Mouse (Mus musculus) CH12.LX (cell line): ENCODE data around the gene Runx2. TPM values are rescaled to one million over a fixed set of nuclear protein-coding genes. Genes with fewer than 3 reads are reported as not detected.

Experiments
- DNase-seq: peaks from one replicate; pipeline ENCODE4 v3.0.0-alpha.2; 2013; ENCODE audit errors: extremely low read depth
- H3K27ac ChIP-seq: 2 replicates; pipeline ENCODE4 v1.5.1; 2012; ENCODE audit warnings: low read depth, mild to moderate bottlenecking, control low read depth, moderate library complexity; ENCODE audit not compliant: insufficient read depth
- H3K27me3 ChIP-seq: replicated peaks from 2 replicates; pipeline ENCODE3; 2012; ENCODE audit warnings: inconsistent platforms
- H3K36me3 ChIP-seq, 2 experiments: replicated peaks in 1 of 2; 2 replicates each; pipeline versions ENCODE3 to v1.6.1; 2012; ENCODE audit warnings: inconsistent platforms in 1 of 2, low read length in 1 of 2, mild to moderate bottlenecking in 1 of 2, mixed read lengths in 1 of 2, moderate library complexity in 1 of 2; ENCODE audit not compliant: control insufficient read depth in 1 of 2, insufficient read depth in 1 of 2
- H3K4me1 ChIP-seq, 2 experiments: 2 replicates each; pipeline ENCODE4 v1.6.1; 2012; ENCODE audit warnings: inconsistent platforms in 1 of 2, moderate library complexity in 1 of 2; ENCODE audit not compliant: insufficient read depth in 2 of 2, control insufficient read depth in 1 of 2
- H3K4me2 ChIP-seq: 2 replicates; pipeline ENCODE4 v1.6.1; 2012; ENCODE audit warnings: low read depth, mild to moderate bottlenecking, control low read depth; ENCODE audit not compliant: poor library complexity, insufficient read depth, severe bottlenecking
- H3K4me3 ChIP-seq, 3 experiments: fragments of 150-350 bp in 1 of 3; sonication (generic) in 1 of 3; replicated peaks in 1 of 3; 2 replicates each; pipeline versions ENCODE3 to v1.5.1; 2011 to 2012; ENCODE audit warnings: low read depth in 2 of 3, low read length in 2 of 3, mild to moderate bottlenecking in 2 of 3, moderate library complexity in 2 of 3, control low read depth in 1 of 3, improper control_type of control experiment in 1 of 3, inconsistent platforms in 1 of 3, mixed read lengths in 1 of 3; ENCODE audit not compliant: poor library complexity in 1 of 3
- H3K79me2 ChIP-seq: replicated peaks from 2 replicates; pipeline ENCODE4 v1.6.1; 2012; ENCODE audit warnings: mild to moderate bottlenecking, moderate library complexity; ENCODE audit not compliant: control insufficient read depth, poor library complexity, insufficient read depth, severe bottlenecking; ENCODE audit errors: extremely low read depth
- H3K9ac ChIP-seq: 2 replicates; pipeline ENCODE4 v1.6.1; 2012; ENCODE audit warnings: low read depth, mild to moderate bottlenecking, control low read depth, moderate library complexity; ENCODE audit not compliant: insufficient read depth
- H3K9me3 ChIP-seq: replicated peaks from 2 replicates; pipeline ENCODE3; 2012; ENCODE audit warnings: low read length, inconsistent platforms, mixed read lengths
- BHLHE40 ChIP-seq: IDR thresholded peaks from 2 replicates; pipeline ENCODE4 v1.6.1; 2011; ENCODE audit warnings: mild to moderate bottlenecking, low read depth, low read length, improper control_type of control experiment
- CTCF ChIP-seq, 2 experiments: IDR thresholded peaks in 1 of 2; conservative IDR thresholded peaks in 1 of 2; 2 replicates each; pipeline ENCODE4 v1.5.1; 2011 to 2012; ENCODE audit warnings: low read depth in 2 of 2, low read length in 2 of 2, improper control_type of control experiment in 1 of 2, inconsistent platforms in 1 of 2, mild to moderate bottlenecking in 1 of 2, moderate library complexity in 1 of 2
- GABPA ChIP-seq: IDR thresholded peaks from 2 replicates; pipeline ENCODE4 v1.6.1; 2012; ENCODE audit warnings: low read depth, low read length, improper control_type of control experiment, inconsistent platforms; ENCODE audit not compliant: insufficient replicate concordance
- JUN ChIP-seq: IDR thresholded peaks from 2 replicates; pipeline ENCODE4 v1.6.1; 2011; ENCODE audit warnings: low read depth, mild to moderate bottlenecking, low read length, improper control_type of control experiment, moderate library complexity; ENCODE audit not compliant: insufficient read depth
- JUND ChIP-seq: conservative IDR thresholded peaks from 2 replicates; pipeline ENCODE4 v1.6.1; 2011; ENCODE audit warnings: low read depth, low read length, improper control_type of control experiment
- MAFK ChIP-seq: IDR thresholded peaks from 2 replicates; pipeline ENCODE4 v1.6.1; 2011; ENCODE audit warnings: low read length, improper control_type of control experiment; ENCODE audit not compliant: insufficient replicate concordance
- MAX ChIP-seq: IDR thresholded peaks from 2 replicates; pipeline ENCODE4 v1.6.1; 2011; ENCODE audit warnings: low read length, improper control_type of control experiment
- MAZ ChIP-seq: IDR thresholded peaks from 2 replicates; pipeline ENCODE4 v1.6.1; 2012; ENCODE audit warnings: low read depth, mild to moderate bottlenecking, inconsistent platforms, low read length, improper control_type of control experiment, moderate library complexity
- POLR2AphosphoS2 ChIP-seq: IDR thresholded peaks from 2 replicates; pipeline ENCODE4 v1.6.1; 2011; ENCODE audit warnings: low read depth, low read length, improper control_type of control experiment
- SMC3 ChIP-seq: IDR thresholded peaks from 2 replicates; pipeline ENCODE4 v1.6.1; 2011; ENCODE audit warnings: low read depth, low read length, improper control_type of control experiment
- TBP ChIP-seq: conservative IDR thresholded peaks from 2 replicates; pipeline ENCODE4 v1.6.1; 2011; ENCODE audit warnings: low read depth, low read length, improper control_type of control experiment
- TCF12 ChIP-seq: IDR thresholded peaks from 2 replicates; pipeline ENCODE4 v1.6.1; 2014; ENCODE audit warnings: low read depth, mild to moderate bottlenecking, inconsistent platforms, low read length, improper control_type of control experiment
- ZKSCAN1 ChIP-seq: IDR thresholded peaks from 2 replicates; pipeline ENCODE4 v1.6.1; 2012; ENCODE audit warnings: low read depth, inconsistent platforms, low read length, improper control_type of control experiment, borderline replicate concordance
- ZNF384 ChIP-seq: IDR thresholded peaks from 2 replicates; pipeline ENCODE4 v1.6.1; 2012; ENCODE audit warnings: low read depth, low read length, improper control_type of control experiment, inconsistent platforms
- dilution Hi-C: fragments of 300-500 bp; cut with MboI; formaldehyde crosslinking; loops from 2 replicates; pipeline ENCODE4 v1.14.3; 2020; ENCODE audit warnings: low sequenced_read_pairs; ENCODE audit not compliant: extremely low pct_unique_long_range_greater_than_20kb, extremely low pct_ligation_motif_present
- in situ Hi-C: fragments of 300-500 bp; cut with MboI; formaldehyde crosslinking; loops from 3 replicates; pipeline ENCODE4 v1.14.3; 2019; ENCODE audit warnings: low sequenced_read_pairs, low pct_ligation_motif_present, low pct_unique_long_range_greater_than_20kb, mixed read lengths
- polyA plus RNA-seq: library from polyadenylated mRNA; unstranded; fragments of >175 nt; gene quantifications from 2 replicates; pipeline ENCODE4 v1.2.1, GENCODE M21; 2012; ENCODE audit warnings: low read depth; ENCODE audit not compliant: insufficient read length
- total RNA-seq, 2 experiments: library from RNA; depleted of rRNA; stranded (reverse); fragments of 300-350 nt in 1 of 2; fragments of >200 nt in 1 of 2; gene quantifications; 2 replicates each; pipeline ENCODE4 v1.2.3; 2012 to 2014

Gene Runx2
- total and polyA plus RNA-seq, 3 experiments, result 0.70 to 1.4 (median 1.1) TPM

DNA sequence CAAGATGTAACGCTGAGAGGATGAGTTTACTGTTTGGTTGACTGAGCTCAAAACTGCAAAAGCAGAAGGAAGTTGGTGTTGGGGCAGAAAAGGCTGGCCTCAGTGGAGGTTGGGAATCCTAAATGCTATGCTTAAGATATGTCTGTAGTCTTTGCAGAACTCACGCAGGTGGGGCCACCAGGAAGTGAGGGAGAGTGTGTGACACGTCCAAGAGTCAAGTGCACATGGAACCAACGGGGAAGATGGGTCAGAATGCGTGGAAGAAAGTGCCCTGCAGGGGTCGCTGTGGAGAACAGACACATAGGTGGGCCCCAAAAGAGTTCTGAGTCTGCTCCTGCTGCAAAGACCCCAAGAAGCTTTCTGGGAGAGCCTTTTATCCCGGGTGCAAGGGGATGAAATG, 141.8 kb downstream of the Runx2 start:
- Histone ChIP-seq H3K9me3 (no peaks in the 10 kb centered on the region), H3K27ac (no peak overlapping the region), H3K79me2 (no peaks in the 10 kb centered on the region; the same call in 1 of the 2 replicates), H3K4me2 (no peak overlapping the region), H3K27me3 (no peaks in the 10 kb centered on the region), H3K4me1 (peaks cover 10 to 23% of the 10 kb centered on the region in 2 experiments), H3K9ac (no peak overlapping the region), H3K36me3 (peaks cover 0 to 2% of the 10 kb centered on the region in 2 experiments), H3K4me3 (no peak overlapping the region)
- dilution Hi-C loops, result no loop called here
- in situ Hi-C loops, result no loop called here
- TF ChIP-seq CTCF (conservative IDR thresholded peaks at IDR 0.05 in 1 of 2, IDR thresholded peaks at IDR 0.05 in 1 of 2; ENCODE audit: low read depth in 2 of 2, low read length in 2 of 2) (peak in 1 of 2 experiments; percentile 49; a peak in 2 of 4 replicates), TCF12 (0 out of 2 replicates have a peak, but pooled peaks have one; percentile 13), JUN (no peak), SMC3 (peak; percentile 28; the same call in 1 of the 2 replicates)
- DNase-seq, result peak; percentile 43

DNA sequence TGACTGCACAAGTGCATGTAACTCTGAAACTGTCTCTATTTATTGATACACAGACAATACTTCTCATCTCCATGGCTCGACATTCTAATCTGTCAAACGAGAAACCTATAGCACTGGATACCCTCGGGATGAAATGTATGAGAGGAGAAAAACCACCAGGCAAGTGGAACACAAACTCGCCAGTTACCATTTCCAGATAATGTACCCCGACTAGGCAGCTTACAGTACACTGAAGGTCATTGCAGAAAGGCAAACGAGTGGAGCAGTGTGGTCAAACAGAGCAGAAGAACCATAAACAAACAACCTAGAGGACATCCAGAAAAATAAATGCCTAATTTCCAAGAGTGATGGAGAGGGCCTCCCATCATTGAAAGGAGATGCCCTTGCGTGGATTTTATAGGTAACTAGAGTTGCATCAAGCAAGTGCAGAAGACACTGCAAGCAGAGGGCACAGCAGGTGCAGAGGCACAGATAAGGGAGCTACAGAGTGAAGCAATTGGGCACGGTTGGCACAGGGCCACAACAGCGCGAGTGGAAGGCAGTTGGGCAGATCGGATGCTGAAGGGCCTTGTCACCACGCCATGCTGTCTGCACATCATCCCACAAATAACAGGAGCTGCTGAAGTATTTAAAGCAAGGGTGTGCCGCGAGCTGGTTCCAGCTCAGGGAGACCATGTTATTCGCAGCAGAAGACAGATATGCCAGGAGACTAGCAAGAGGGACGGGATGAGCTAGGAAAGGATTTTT, 142.5 kb downstream of the Runx2 start:
- Histone ChIP-seq H3K36me3 (peaks cover 0 to 2% of the 10 kb centered on the region in 2 experiments), H3K79me2 (no peaks in the 10 kb centered on the region; the same call in 1 of the 2 replicates), H3K4me3 (no peak overlapping the region), H3K27me3 (no peaks in the 10 kb centered on the region), H3K27ac (no peak overlapping the region), H3K9me3 (no peaks in the 10 kb centered on the region), H3K4me1 (peaks cover 12 to 28% of the 10 kb centered on the region in 2 experiments), H3K4me2 (no peak overlapping the region), H3K9ac (no peak overlapping the region)
- DNase-seq, result no peak
- no peak for TF ChIP-seq ZKSCAN1
- no peak for TF ChIP-seq TCF12
- no peak for TF ChIP-seq MAZ
- no peak for TF ChIP-seq MAX
- no peak for TF ChIP-seq GABPA
- no peak for TF ChIP-seq POLR2AphosphoS2
- TF ChIP-seq TBP, result no peak
- no peak for TF ChIP-seq JUN
- no peak for TF ChIP-seq ZNF384
- TF ChIP-seq BHLHE40, result no peak
- TF ChIP-seq JUND, result no peak
- no peak for TF ChIP-seq MAFK
- dilution Hi-C loops, result no loop called here
- in situ Hi-C loops, result no loop called here
